Mouse (Mus musculus): ENCODE measurements around the gene Olfr635. TPM values are rescaled to one million over a fixed set of nuclear protein-coding genes. Genes with fewer than 3 reads are reported as not detected.

The Olfr635 gene
- polyA plus RNA-seq, 1 experiment from 2014 or later: 0.03 TPM

- no peak for DNase-seq (ENCODE audit: low spot score)
- Histone ChIP-seq H3K4me1 (replicated peaks) (no peaks in the 10 kb centered on the region), H3K27ac (no peak within 1 kb of the TSS), H3K27me3 (ENCODE audit: insufficient read depth, poor library complexity, severe bottlenecking) (no peaks in the 10 kb centered on the region), H3K36me3 (no peaks in the 10 kb centered on the region), H3K4me3 (no peak within 1 kb of the TSS), H3K9me3 (no peaks in the 10 kb centered on the region)
- WGBS: 72% methylated on average over 1 of the region's 1 CpGs
These were observed 64.2 kb downstream of the Olfr635 start, which contains the start of gene Olfr641 for GRCm38 (mm10) chr7:104035145-104035544. Gene Olfr641, plus strand, starts transcription at chr7:104035445.

Other genes with a start within 250 kb of the Olfr635 start
- not detected in 2 replicates for gene Olfr628, start 240.8 kb upstream of the Olfr635 start, polyA plus RNA-seq (2016; fragmentation: Nextera tagmentation; extraction: Ambion mirVana)
- not detected in 2 replicates for gene Olfr629, start 226.2 kb upstream of the Olfr635 start, polyA plus RNA-seq (2016; fragmentation: Nextera tagmentation; extraction: Ambion mirVana)
- not detected in 2 replicates for gene Olfr630, start 213.8 kb upstream of the Olfr635 start, polyA plus RNA-seq (2016; fragmentation: Nextera tagmentation; extraction: Ambion mirVana)
- not detected in 2 replicates for gene Olfr69, start 199.6 kb upstream of the Olfr635 start, polyA plus RNA-seq (2016; fragmentation: Nextera tagmentation; extraction: Ambion mirVana)
- gene Olfr68, start 191.5 kb upstream of the Olfr635 start, polyA plus RNA-seq (2016; fragmentation: Nextera tagmentation; extraction: Ambion mirVana): not detected in 2 replicates
- not detected in 2 replicates for gene Olfr67, start 179.3 kb upstream of the Olfr635 start, polyA plus RNA-seq (2016; fragmentation: Nextera tagmentation; extraction: Ambion mirVana)
- 187 and 377 TPM in 2 replicates for gene Hbb-bt, start 157.2 kb upstream of the Olfr635 start, polyA plus RNA-seq (2016; fragmentation: Nextera tagmentation; extraction: Ambion mirVana)
- 78.1 and 116 TPM in 2 replicates for gene Hbb-bs, start 143.1 kb upstream of the Olfr635 start, polyA plus RNA-seq (2016; fragmentation: Nextera tagmentation; extraction: Ambion mirVana)
- 0.63 TPM in 1 of 2 replicates, not detected in the other for gene Hbb-bh2, start 130.6 kb upstream of the Olfr635 start, polyA plus RNA-seq (2016; fragmentation: Nextera tagmentation; extraction: Ambion mirVana)
- 3,568 and 4,570 TPM in 2 replicates for gene Hbb-bh1, start 128.0 kb upstream of the Olfr635 start, polyA plus RNA-seq (2016; fragmentation: Nextera tagmentation; extraction: Ambion mirVana)
- 8,684 and 9,134 TPM in 2 replicates for gene Hbb-y, start 117.9 kb upstream of the Olfr635 start, polyA plus RNA-seq (2016; fragmentation: Nextera tagmentation; extraction: Ambion mirVana)
- gene Olfr66, start 84.9 kb upstream of the Olfr635 start, polyA plus RNA-seq (2016; fragmentation: Nextera tagmentation; extraction: Ambion mirVana): not detected in 2 replicates
- not detected in 2 replicates for gene Olfr64, start 76.7 kb upstream of the Olfr635 start, polyA plus RNA-seq (2016; fragmentation: Nextera tagmentation; extraction: Ambion mirVana)
- not detected in 2 replicates for gene Olfr65, start 67.7 kb upstream of the Olfr635 start, polyA plus RNA-seq (2016; fragmentation: Nextera tagmentation; extraction: Ambion mirVana)
- not detected in 2 replicates for gene Olfr631, start 42.3 kb upstream of the Olfr635 start, polyA plus RNA-seq (2016; fragmentation: Nextera tagmentation; extraction: Ambion mirVana)
- not detected in 2 replicates for gene Olfr632, start 36.8 kb upstream of the Olfr635 start, polyA plus RNA-seq (2016; fragmentation: Nextera tagmentation; extraction: Ambion mirVana)
- gene Olfr633, start 26.7 kb upstream of the Olfr635 start, polyA plus RNA-seq (2016; fragmentation: Nextera tagmentation; extraction: Ambion mirVana): not detected in 2 replicates
- gene Olfr638, start 27.6 kb downstream of the Olfr635 start, polyA plus RNA-seq (2016; fragmentation: Nextera tagmentation; extraction: Ambion mirVana): not detected in 2 replicates
- 0.02 TPM in 1 of 2 replicates, not detected in the other for gene Olfr639, start 46.2 kb downstream of the Olfr635 start, polyA plus RNA-seq (2016; fragmentation: Nextera tagmentation; extraction: Ambion mirVana)
- not detected in 2 replicates for gene Olfr640, start 54.4 kb downstream of the Olfr635 start, polyA plus RNA-seq (2016; fragmentation: Nextera tagmentation; extraction: Ambion mirVana)
- gene Olfr641, start 64.3 kb downstream of the Olfr635 start, polyA plus RNA-seq (2016; fragmentation: Nextera tagmentation; extraction: Ambion mirVana): not detected in 2 replicates
- gene Olfr642, start 81.5 kb downstream of the Olfr635 start, polyA plus RNA-seq (2016; fragmentation: Nextera tagmentation; extraction: Ambion mirVana): not detected in 2 replicates
- not detected in 2 replicates for gene 4930516K23Rik, start 90.3 kb downstream of the Olfr635 start, polyA plus RNA-seq (2016; fragmentation: Nextera tagmentation; extraction: Ambion mirVana)
- not detected in 2 replicates for gene Olfr644, start 100.7 kb downstream of the Olfr635 start, polyA plus RNA-seq (2016; fragmentation: Nextera tagmentation; extraction: Ambion mirVana)
- gene Olfr645, start 114.3 kb downstream of the Olfr635 start, polyA plus RNA-seq (2016; fragmentation: Nextera tagmentation; extraction: Ambion mirVana): not detected in 2 replicates
- not detected in 2 replicates for gene Olfr646, start 133.7 kb downstream of the Olfr635 start, polyA plus RNA-seq (2016; fragmentation: Nextera tagmentation; extraction: Ambion mirVana)
- gene Ubqln5, start 158.7 kb downstream of the Olfr635 start, polyA plus RNA-seq (2016; fragmentation: Nextera tagmentation; extraction: Ambion mirVana): not detected in 2 replicates
- not detected in 2 replicates for gene Olfr643, start 166.3 kb downstream of the Olfr635 start, polyA plus RNA-seq (2016; fragmentation: Nextera tagmentation; extraction: Ambion mirVana)
- not detected in 2 replicates for gene Ubqln3, start 172.1 kb downstream of the Olfr635 start, polyA plus RNA-seq (2016; fragmentation: Nextera tagmentation; extraction: Ambion mirVana)
- gene Ubqlnl, start 179.4 kb downstream of the Olfr635 start, polyA plus RNA-seq (2016; fragmentation: Nextera tagmentation; extraction: Ambion mirVana): not detected in 2 replicates
- gene Olfm5, start 193.7 kb downstream of the Olfr635 start, polyA plus RNA-seq (2016; fragmentation: Nextera tagmentation; extraction: Ambion mirVana): not detected in 2 replicates
- 0.31 and 0.32 TPM in 2 replicates for gene Olfr648, start 212.2 kb downstream of the Olfr635 start, polyA plus RNA-seq (2016; fragmentation: Nextera tagmentation; extraction: Ambion mirVana)
- not detected in 2 replicates for gene Olfr649, start 224.8 kb downstream of the Olfr635 start, polyA plus RNA-seq (2016; fragmentation: Nextera tagmentation; extraction: Ambion mirVana)
- 3.5 and 5.7 TPM in 2 replicates for gene Trim6, start 247.6 kb downstream of the Olfr635 start, polyA plus RNA-seq (2016; fragmentation: Nextera tagmentation; extraction: Ambion mirVana)

All from hindbrain, embryonic 10.5 days (tissue).